Mouse (Mus musculus) intestine, embryonic 15.5 days (tissue): ENCODE data around the gene Cacng3. TPM values are rescaled to one million over a fixed set of nuclear protein-coding genes. Genes with fewer than 3 reads are reported as not detected.

Experiments used
- ATAC-seq: fragments of 200-750 bp; cut with Nextera tagmentation; 2 replicates; pipeline ENCODE4 v1.8.0; 2017; ENCODE audit warnings: moderate TSS enrichment, moderate library complexity
- H3K27ac ChIP-seq: fragments of 300-500 bp; sonication (generic); 2 replicates; pipeline ENCODE4 v1.5.1; 2015; ENCODE audit warnings: mild to moderate bottlenecking, inconsistent platforms
- H3K27me3 ChIP-seq: fragments of 300-500 bp; sonication (generic); replicated peaks from 2 replicates; pipeline ENCODE4 v1.6.1; 2015; ENCODE audit warnings: inconsistent platforms
- H3K36me3 ChIP-seq: fragments of 300-500 bp; sonication (generic); 2 replicates; pipeline ENCODE4 v1.6.1; 2015; ENCODE audit warnings: inconsistent platforms
- H3K4me1 ChIP-seq: fragments of 300-500 bp; sonication (generic); replicated peaks from 2 replicates; pipeline ENCODE4 v1.6.1; 2015; ENCODE audit warnings: inconsistent platforms
- H3K4me2 ChIP-seq: fragments of 300-500 bp; sonication (generic); replicated peaks from 2 replicates; pipeline ENCODE4 v1.6.1; 2015; ENCODE audit warnings: mild to moderate bottlenecking, inconsistent platforms
- H3K4me3 ChIP-seq: fragments of 300-500 bp; sonication (generic); replicated peaks from 2 replicates; pipeline ENCODE4 v1.5.1; 2015; ENCODE audit warnings: inconsistent platforms
- H3K9ac ChIP-seq: fragments of 300-500 bp; sonication (generic); 2 replicates; pipeline ENCODE4 v1.6.1; 2015; ENCODE audit warnings: inconsistent platforms
- H3K9me3 ChIP-seq: fragments of 300-500 bp; sonication (generic); 2 replicates; pipeline ENCODE4 v1.6.1; 2016; ENCODE audit warnings: inconsistent platforms
- WGBS: fragments of 180-500 bp; shearing (Covaris S2); methylation state at CpG from one replicate; pipeline ENCODE4 v1.1.7; 2015; 5-methylcytosine and 5-hydroxymethylcytosine counted together
- polyA plus RNA-seq: library from polyadenylated mRNA; unstranded; fragments of >200 nt; fragmentation: Nextera tagmentation; extraction: Ambion mirVana; gene quantifications from 2 replicates; pipeline ENCODE4 v1.2.1, GENCODE M21; 2015

Cacng3 gene
- polyA plus RNA-seq, result 0.45 and 0.58 TPM in 2 replicates

- H3K4me1 ChIP-seq, result no peaks in the 10 kb centered on the region
- no peak within 1 kb of the TSS for H3K27ac ChIP-seq
- H3K9ac ChIP-seq, result no peak within 1 kb of the TSS
- peaks cover 5% of the 10 kb centered on the region; the same call in 1 of the 2 replicates for H3K27me3 ChIP-seq
- no peak; the same call in 1 of the 2 replicates for ATAC-seq
- no peak within 1 kb of the TSS for H3K4me3 ChIP-seq
- H3K36me3 ChIP-seq, result no peaks in the 10 kb centered on the region
- peak within 1 kb of the TSS; percentile 35 for H3K4me2 ChIP-seq
- WGBS, result 13% methylated on average over 13 of the region's 13 CpGs
- no peaks in the 10 kb centered on the region for H3K9me3 ChIP-seq
Measured at GRCm38 (mm10) chr7:122670442-122670872, at the start of gene Cacng3. Gene Cacng3, plus strand, starts transcription at chr7:122670492.

- ATAC-seq, result no peak
- no peak overlapping the region for H3K4me2 ChIP-seq
- H3K4me3 ChIP-seq, result no peak overlapping the region
- no peaks in the 10 kb centered on the region for H3K4me1 ChIP-seq
- H3K9me3 ChIP-seq, result no peaks in the 10 kb centered on the region
- H3K9ac ChIP-seq, result no peak overlapping the region
- WGBS, result 53% methylated on average over 9 of the region's 9 CpGs
- H3K27me3 ChIP-seq, result no peaks in the 10 kb centered on the region
- H3K36me3 ChIP-seq, result no peaks in the 10 kb centered on the region
- no peak overlapping the region for H3K27ac ChIP-seq
Measured at GRCm38 (mm10) chr7:122622125-122622774, 48.0 kb upstream of the Cacng3 start.

- no peak for ATAC-seq
Measured at GRCm38 (mm10) chr7:122623753-122624152, 46.5 kb upstream of the Cacng3 start.

GRCm38 (mm10) chr7:122628050-122628449 is 42.2 kb upstream of the Cacng3 start:
- H3K9ac ChIP-seq, result no peak overlapping the region
- no peaks in the 10 kb centered on the region for H3K4me1 ChIP-seq
- H3K36me3 ChIP-seq, result no peaks in the 10 kb centered on the region
- H3K4me3 ChIP-seq, result no peak overlapping the region
- ATAC-seq, result no peak
- H3K27ac ChIP-seq, result no peak overlapping the region
- H3K27me3 ChIP-seq, result no peaks in the 10 kb centered on the region
- H3K9me3 ChIP-seq, result no peaks in the 10 kb centered on the region
- no peak overlapping the region for H3K4me2 ChIP-seq
- WGBS, result 88% methylated on average over 5 of the region's 5 CpGs

More at GRCm38 (mm10) chr7:122623753-122624152, 46.5 kb upstream of the Cacng3 start:
- no peaks in the 10 kb centered on the region for H3K4me1 ChIP-seq
- H3K36me3 ChIP-seq, result no peaks in the 10 kb centered on the region
- H3K27me3 ChIP-seq, result no peaks in the 10 kb centered on the region
- no peak overlapping the region for H3K27ac ChIP-seq
- WGBS, result 44% methylated on average over 1 of the region's 1 CpGs
- no peaks in the 10 kb centered on the region for H3K9me3 ChIP-seq
- H3K4me3 ChIP-seq, result no peak overlapping the region
- no peak overlapping the region for H3K4me2 ChIP-seq
- no peak overlapping the region for H3K9ac ChIP-seq

- H3K9ac ChIP-seq, result no peak overlapping the region
- H3K4me1 ChIP-seq, result no peaks in the 10 kb centered on the region
- no peak for ATAC-seq
- no peak overlapping the region for H3K27ac ChIP-seq
- H3K9me3 ChIP-seq, result no peaks in the 10 kb centered on the region
- no peak overlapping the region for H3K4me2 ChIP-seq
- WGBS, result 90% methylated on average over 2 of the region's 2 CpGs
- no peaks in the 10 kb centered on the region for H3K27me3 ChIP-seq
- no peak overlapping the region for H3K4me3 ChIP-seq
- no peaks in the 10 kb centered on the region for H3K36me3 ChIP-seq
Measured at GRCm38 (mm10) chr7:122630386-122630785, 39.9 kb upstream of the Cacng3 start.

GRCm38 (mm10) chr7:122631151-122631550 is 39.1 kb upstream of the Cacng3 start:
- no peak overlapping the region for H3K4me3 ChIP-seq
- H3K4me2 ChIP-seq, result no peak overlapping the region
- H3K27me3 ChIP-seq, result no peaks in the 10 kb centered on the region
- no peaks in the 10 kb centered on the region for H3K4me1 ChIP-seq
- H3K27ac ChIP-seq, result no peak overlapping the region
- no peak for ATAC-seq
- H3K9ac ChIP-seq, result no peak overlapping the region
- 67% methylated on average over 3 of the region's 3 CpGs for WGBS
- no peaks in the 10 kb centered on the region for H3K36me3 ChIP-seq
- no peaks in the 10 kb centered on the region for H3K9me3 ChIP-seq

- Histone ChIP-seq H3K4me3 (no peak overlapping the region), H3K9ac (no peak overlapping the region), H3K4me2 (no peak overlapping the region), H3K4me1 (no peaks in the 10 kb centered on the region), H3K36me3 (no peaks in the 10 kb centered on the region), H3K27me3 (no peaks in the 10 kb centered on the region), H3K27ac (no peak overlapping the region), H3K9me3 (no peaks in the 10 kb centered on the region)
- WGBS, result 71% methylated on average over 5 of the region's 5 CpGs
- no peak for ATAC-seq
Measured at GRCm38 (mm10) chr7:122632946-122633345, 37.3 kb upstream of the Cacng3 start.

- ATAC-seq, result no peak
- Histone ChIP-seq H3K4me3 (no peak overlapping the region), H3K4me1 (no peaks in the 10 kb centered on the region), H3K36me3 (no peaks in the 10 kb centered on the region), H3K9ac (no peak overlapping the region), H3K27ac (no peak overlapping the region), H3K4me2 (no peak overlapping the region), H3K9me3 (no peaks in the 10 kb centered on the region), H3K27me3 (no peaks in the 10 kb centered on the region)
- WGBS, result 83% methylated on average over 5 of the region's 5 CpGs
Measured at GRCm38 (mm10) chr7:122633463-122633862, 36.8 kb upstream of the Cacng3 start.

GRCm38 (mm10) chr7:122643676-122644075 is 26.6 kb upstream of the Cacng3 start:
- Histone ChIP-seq H3K9me3 (no peaks in the 10 kb centered on the region), H3K4me1 (no peaks in the 10 kb centered on the region), H3K36me3 (no peaks in the 10 kb centered on the region), H3K27me3 (no peaks in the 10 kb centered on the region), H3K4me2 (no peak overlapping the region), H3K27ac (no peak overlapping the region), H3K4me3 (no peak overlapping the region), H3K9ac (no peak overlapping the region)
- 88% methylated on average over 8 of the region's 8 CpGs for WGBS
- ATAC-seq, result no peak

- no peaks in the 10 kb centered on the region for H3K4me1 ChIP-seq
Measured at GRCm38 (mm10) chr7:122649306-122649705, 21.0 kb upstream of the Cacng3 start.

GRCm38 (mm10) chr7:122652523-122652922 is 17.8 kb upstream of the Cacng3 start:
- Histone ChIP-seq H3K4me1 (no peaks in the 10 kb centered on the region), H3K36me3 (no peaks in the 10 kb centered on the region), H3K27ac (no peak overlapping the region), H3K4me2 (no peak overlapping the region), H3K4me3 (no peak overlapping the region), H3K9ac (no peak overlapping the region), H3K27me3 (no peaks in the 10 kb centered on the region), H3K9me3 (no peaks in the 10 kb centered on the region)
- WGBS, result 74% methylated on average over 3 of the region's 3 CpGs
- no peak for ATAC-seq

More at GRCm38 (mm10) chr7:122649306-122649705, 21.0 kb upstream of the Cacng3 start:
- H3K9ac ChIP-seq, result no peak overlapping the region
- H3K4me2 ChIP-seq, result no peak overlapping the region
- no peak overlapping the region for H3K27ac ChIP-seq
- H3K27me3 ChIP-seq, result no peaks in the 10 kb centered on the region
- no peak overlapping the region for H3K4me3 ChIP-seq
- 87% methylated on average over 10 of the region's 10 CpGs for WGBS
- no peaks in the 10 kb centered on the region for H3K9me3 ChIP-seq
- no peak for ATAC-seq
- H3K36me3 ChIP-seq, result no peaks in the 10 kb centered on the region

- Histone ChIP-seq H3K9ac (no peak overlapping the region), H3K4me1 (no peaks in the 10 kb centered on the region), H3K27me3 (no peaks in the 10 kb centered on the region), H3K4me2 (no peak overlapping the region), H3K27ac (no peak overlapping the region), H3K4me3 (no peak overlapping the region), H3K36me3 (no peaks in the 10 kb centered on the region), H3K9me3 (no peaks in the 10 kb centered on the region)
- 91% methylated on average over 3 of the region's 3 CpGs for WGBS
- no peak for ATAC-seq
Measured at GRCm38 (mm10) chr7:122656671-122657070, 13.6 kb upstream of the Cacng3 start.

GRCm38 (mm10) chr7:122657423-122658126 is 12.7 kb upstream of the Cacng3 start:
- Histone ChIP-seq H3K4me3 (no peak overlapping the region), H3K4me2 (no peak overlapping the region), H3K36me3 (no peaks in the 10 kb centered on the region), H3K27me3 (no peaks in the 10 kb centered on the region), H3K4me1 (no peaks in the 10 kb centered on the region), H3K9me3 (no peaks in the 10 kb centered on the region), H3K27ac (no peak overlapping the region), H3K9ac (no peak overlapping the region)
- peak; percentile 80 for ATAC-seq
- WGBS, result 86% methylated on average over 5 of the region's 5 CpGs
